Mouse (Mus musculus) liver, embryonic 14.5 days (tissue): ENCODE measurements at regions not wholly inside any gene's neighbourhood (a gene's known extent, or its start where the extent isn't known, plus 50 kb on each side); places are given as distances from the start of the nearest gene placed in this dataset.

ENCODE experiments used
- ATAC-seq: fragments of 200-750 bp; cut with Nextera tagmentation; 2 replicates; pipeline ENCODE4 v1.8.0; 2017; ENCODE audit warnings: moderate number of reproducible peaks, mild to moderate bottlenecking, moderate library complexity; ENCODE audit not compliant: insufficient read depth
- DNase-seq, 3 experiments: peaks; one replicate each; pipeline ENCODE4 v3.0.0-alpha.2; 2012 to 2013; ENCODE audit warnings: low read depth in 3 of 3, low spot score in 3 of 3
- H3K27ac ChIP-seq: fragments of 300-500 bp; sonication (generic); 2 replicates; pipeline ENCODE4 v1.5.1; 2014; ENCODE audit warnings: moderate library complexity, mild to moderate bottlenecking, control low read depth, inconsistent platforms
- H3K27me3 ChIP-seq: fragments of 300-500 bp; sonication (generic); 2 replicates; pipeline ENCODE4 v1.6.1; 2014; ENCODE audit warnings: mild to moderate bottlenecking, low read length, moderate library complexity; ENCODE audit not compliant: control insufficient read depth, insufficient read depth
- H3K36me3 ChIP-seq: fragments of 300-500 bp; sonication (generic); replicated peaks from 2 replicates; pipeline ENCODE4 v1.6.1; 2014; ENCODE audit warnings: low read depth; ENCODE audit not compliant: control insufficient read depth, insufficient read depth
- H3K4me1 ChIP-seq, 2 experiments: fragments of 200-500 bp in 1 of 2; fragments of 300-500 bp in 1 of 2; sonication (generic) in 1 of 2; replicated peaks; 2 replicates each; pipeline ENCODE4 v1.6.1; 2012 to 2014; ENCODE audit warnings: antibody characterized with exemption in 1 of 2, inconsistent platforms in 1 of 2, low read length in 1 of 2; ENCODE audit not compliant: control insufficient read depth in 2 of 2, insufficient read depth in 2 of 2
- H3K4me2 ChIP-seq: fragments of 300-500 bp; sonication (generic); 2 replicates; pipeline ENCODE4 v1.6.1; 2014; ENCODE audit warnings: low read depth, mild to moderate bottlenecking, control low read depth, moderate library complexity
- H3K4me3 ChIP-seq, 2 experiments: fragments of 200-500 bp in 1 of 2; fragments of 300-500 bp in 1 of 2; sonication (generic) in 1 of 2; 2 replicates each; pipeline ENCODE4 v1.5.1; 2012 to 2014; ENCODE audit warnings: low read depth in 2 of 2, low read length in 2 of 2, mild to moderate bottlenecking in 2 of 2, control low read depth in 1 of 2, inconsistent platforms in 1 of 2, moderate library complexity in 1 of 2; ENCODE audit not compliant: insufficient read depth in 1 of 2
- H3K9ac ChIP-seq: fragments of 300-500 bp; sonication (generic); replicated peaks from 2 replicates; pipeline ENCODE4 v1.6.1; 2014; ENCODE audit warnings: mild to moderate bottlenecking, control low read depth, moderate library complexity
- H3K9me3 ChIP-seq: fragments of 300-500 bp; sonication (generic); 2 replicates; pipeline ENCODE4 v1.6.1; 2016; ENCODE audit warnings: low read length, mixed read lengths; ENCODE audit not compliant: control insufficient read depth
- CTCF ChIP-seq: IDR thresholded peaks from 2 replicates; pipeline ENCODE4 v1.5.1; 2016; ENCODE audit warnings: antibody characterized with exemption, low read depth, control low read depth
- EP300 ChIP-seq: IDR thresholded peaks from 2 replicates; pipeline ENCODE4 v1.6.1; 2016; ENCODE audit warnings: antibody characterized with exemption, low read depth
- WGBS: fragments of 180-500 bp; shearing (Covaris S2); extraction: QIAGEN DNeasy Blood & Tissue Kit; methylation state at CpG from one replicate; pipeline ENCODE4 v1.1.7; 2014; ENCODE audit not compliant: insufficient replicate concordance; 5-methylcytosine and 5-hydroxymethylcytosine counted together

DNA sequence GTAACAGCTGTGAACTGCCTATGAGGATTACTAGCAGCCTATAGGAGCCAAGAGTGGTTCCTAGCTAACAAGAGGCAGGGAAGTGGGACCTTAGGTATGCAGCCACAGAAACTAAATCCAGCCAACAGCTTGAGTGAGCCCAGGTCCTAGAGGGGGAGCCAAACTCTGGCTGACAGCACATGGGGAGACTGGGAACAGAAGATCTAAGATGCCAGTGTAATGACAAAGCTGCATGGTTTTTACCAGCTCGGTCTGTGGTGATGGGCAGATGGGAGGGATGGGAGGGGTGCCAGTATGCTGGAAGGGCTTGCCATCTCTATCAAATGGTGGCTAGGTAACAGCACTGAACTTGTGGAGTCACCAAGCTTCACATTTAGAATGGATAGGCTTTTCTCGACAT is 60.6 kb upstream of the Magi1 start:
- no peak overlapping the region for H3K27ac ChIP-seq
- no peaks in the 10 kb centered on the region for H3K27me3 ChIP-seq
- ATAC-seq, result no peak
- no peak for TF ChIP-seq EP300
- TF ChIP-seq CTCF, result no peak
- no peaks in the 10 kb centered on the region for H3K4me1 ChIP-seq
- WGBS, result 39% methylated on average over 2 of the region's 2 CpGs
- H3K4me2 ChIP-seq, result no peak overlapping the region
- DNase-seq, result no peak
- H3K9ac ChIP-seq, result no peak overlapping the region
- no peaks in the 10 kb centered on the region for H3K36me3 ChIP-seq
- H3K9me3 ChIP-seq, result no peaks in the 10 kb centered on the region
- H3K4me3 ChIP-seq, result no peak overlapping the region

DNA sequence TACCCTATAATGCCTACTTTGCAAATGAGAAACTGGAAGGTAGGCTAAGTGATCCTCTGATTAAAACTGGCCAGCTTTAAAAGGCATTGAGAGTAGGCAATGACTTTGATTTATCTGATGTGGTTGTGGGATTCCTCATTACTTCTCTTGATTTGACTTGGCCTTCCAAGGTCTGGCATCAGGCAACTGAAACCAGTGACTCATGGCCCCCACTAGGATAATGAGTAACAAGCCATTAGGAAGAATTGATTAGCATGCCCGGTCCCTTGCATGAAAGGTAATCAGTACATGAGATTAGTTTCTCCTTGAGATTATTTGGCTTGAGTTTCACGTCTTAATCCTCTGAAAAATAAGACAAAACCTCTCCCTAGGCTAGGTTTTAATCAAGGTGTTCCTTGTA is 56.8 kb upstream of the Magi1 start:
- ATAC-seq, result no peak
- H3K9me3 ChIP-seq, result no peaks in the 10 kb centered on the region
- H3K27me3 ChIP-seq, result no peaks in the 10 kb centered on the region
- no peak overlapping the region for H3K4me2 ChIP-seq
- DNase-seq, result no peak
- WGBS, result 45% methylated on average over 2 of the region's 2 CpGs
- TF ChIP-seq EP300 (no peak), CTCF (no peak)
- H3K36me3 ChIP-seq, result no peaks in the 10 kb centered on the region
- no peak overlapping the region for H3K27ac ChIP-seq
- H3K9ac ChIP-seq, result no peak overlapping the region
- no peak overlapping the region for H3K4me3 ChIP-seq
- no peaks in the 10 kb centered on the region for H3K4me1 ChIP-seq

DNA sequence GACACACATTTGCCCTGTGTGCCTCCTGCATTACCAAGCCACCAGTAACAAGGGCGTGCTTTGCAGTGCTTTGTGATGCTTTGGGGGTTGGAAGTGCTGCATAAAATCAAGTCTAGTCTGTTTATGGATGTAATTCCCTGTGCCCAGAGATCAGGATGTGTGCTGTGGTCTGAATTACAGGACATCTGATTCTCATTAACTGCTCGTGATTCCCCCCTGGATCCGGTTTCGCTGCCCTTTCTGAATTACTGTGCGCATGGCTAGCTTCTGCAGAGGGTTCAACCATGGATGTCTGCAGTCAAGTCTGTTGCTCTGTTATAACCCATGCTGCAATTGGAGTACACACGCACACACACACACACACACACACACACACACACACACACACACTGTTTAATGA is 52.5 kb upstream of the Magi1 start:
- no peaks in the 10 kb centered on the region for H3K36me3 ChIP-seq
- H3K4me1 ChIP-seq, result no peaks in the 10 kb centered on the region
- no peaks in the 10 kb centered on the region for H3K27me3 ChIP-seq
- H3K9ac ChIP-seq, result no peak overlapping the region
- WGBS, result 64% methylated on average over 6 of the region's 6 CpGs
- no peak overlapping the region for H3K27ac ChIP-seq
- H3K9me3 ChIP-seq, result no peaks in the 10 kb centered on the region
- no peak for ATAC-seq
- no peak overlapping the region for H3K4me3 ChIP-seq
- H3K4me2 ChIP-seq, result no peak overlapping the region
- DNase-seq, result no peak
- no peak for TF ChIP-seq EP300
- no peak for TF ChIP-seq CTCF
